8 mouse cellular contexts compared by ENCODE assay signal in genomic region chr4:156200623-156201475, GRCm38 (mm10). TPM values are rescaled to one million over a fixed set of nuclear protein-coding genes. Genes with fewer than 3 reads are reported as not detected.
A peak's percentile ranks its signal among the peaks of the same experiment; 100 is the strongest.
DNase-seq lines count a peak whose midpoint lies in the region; ATAC-seq lines count a peak whose summit lies in the region.
"Had no signal": no experiment of that assay in that cellular context is flagged by ENCODE, and none has a peak within 500 bp of the region (broad histone marks: within the 10 kb centered on the region; RNA-seq: fewer than 3 reads in every experiment).

Gene Isg15 (minus strand): TSS chr4:156200818.

- WGBS in large intestine, adult 2 months = 33% methylated on average over 10 of the region's 10 CpGs
- WGBS in forebrain, embryonic 13.5 days = 66% methylated on average over 10 of the region's 10 CpGs

- ATAC-seq in forebrain, embryonic 13.5 days = no peak

- H3K36me3 ChIP-seq in splenic B cell, adult 2 months (ENCODE audit: control insufficient read depth, insufficient read depth, low read length, poor library complexity, severe bottlenecking) = no peaks in the 10 kb centered on the region
- H3K36me3 ChIP-seq in forebrain, embryonic 13.5 days (ENCODE audit: poor library complexity, severe bottlenecking) = no peaks in the 10 kb centered on the region

- H3K4me1 ChIP-seq in forebrain, embryonic 13.5 days = peaks cover 39% of the 10 kb centered on the region

- H3K4me3 ChIP-seq in forebrain, embryonic 13.5 days = no peak within 1 kb of the TSS

- H3K27me3 ChIP-seq in splenic B cell, adult 2 months (ENCODE audit: control insufficient read depth, insufficient read depth, low read length, poor library complexity, severe bottlenecking) = no peaks in the 10 kb centered on the region; the same call in 1 of the 2 replicates
- H3K27me3 ChIP-seq in forebrain, embryonic 13.5 days = no peaks in the 10 kb centered on the region

- no peaks in the 10 kb centered on the region for H3K9me3 ChIP-seq in forebrain, embryonic 13.5 days (replicated peaks)

- peak; percentile 45 for DNase-seq in spleen, adult 12 weeks (ENCODE audit: low spot score)
- DNase-seq in spleen, postnatal 4 days (ENCODE audit: low spot score in 2 of 2) = no peak
- DNase-seq in brain, adult 2 months (ENCODE audit: low read depth, low spot score) = peak; percentile 53
- DNase-seq in large intestine, adult 2 months (ENCODE audit: low read depth, low spot score) = peak; percentile 54
- peak; percentile 64 for DNase-seq in splenic B cell, adult 2 months (ENCODE audit: low read depth, low spot score)
- DNase-seq in cerebellum, postnatal 36 days = no peak
- DNase-seq: cerebellum, adult 18-20 months had no signal

- no peak within 1 kb of the TSS for H3K9ac ChIP-seq in forebrain, embryonic 13.5 days

- no peak within 1 kb of the TSS for H3K4me2 ChIP-seq in forebrain, embryonic 13.5 days

- H3K27ac ChIP-seq in forebrain, embryonic 13.5 days = no peak within 1 kb of the TSS

RNA-seq across cellular contexts. Expression of gene Isg15, which starts in this region (rescaled TPM):
- 31.7 and 56.0 TPM in 2 replicates for polyA plus RNA-seq in large intestine, adult 2 months (2012; rRNA removed)
- 1.3 TPM in 2 replicates for polyA plus RNA-seq in forebrain, embryonic 13.5 days (2015; fragmentation: Nextera tagmentation; extraction: Ambion mirVana)

Comparison
In these comparisons a context has a peak if more than half of its experiments do, and no peak if none do; other contexts are left out.
1. RNA of gene Isg15 (polyA plus RNA-seq): 31.7 to 56.0 TPM in large intestine, adult 2 months; 1.3 TPM in forebrain, embryonic 13.5 days; every median in the first group is over 10 times any median in the second.
2. DNase-seq: peak in spleen, adult 12 weeks (single experiment), brain, adult 2 months (single experiment), large intestine, adult 2 months (single experiment) and splenic B cell, adult 2 months (single experiment); none in spleen, postnatal 4 days (0 of 2) and cerebellum, postnatal 36 days (0 of 2).